Mouse (Mus musculus): ENCODE data around the gene Tmem117. TPM values are rescaled to one million over a fixed set of nuclear protein-coding genes. Genes with fewer than 3 reads are reported as not detected.

Tmem117 gene
- polyA plus RNA-seq, 1 experiment, result 1.2 TPM

GRCm38 (mm10) chr15:95024401-95024800 lies 395.4 kb downstream of the Tmem117 start:
- DNase-seq (ENCODE audit: low read depth), result no peak

- DNase-seq (ENCODE audit: low read depth), result no peak
Measured at GRCm38 (mm10) chr15:95028862-95029486, 399.9 kb downstream of the Tmem117 start.

- no peak for DNase-seq (ENCODE audit: low read depth)
Measured at GRCm38 (mm10) chr15:95029487-95029875, 400.4 kb downstream of the Tmem117 start.

- no peak for DNase-seq (ENCODE audit: low read depth)
Measured at GRCm38 (mm10) chr15:95042437-95042836, 413.4 kb downstream of the Tmem117 start.

GRCm38 (mm10) chr15:95044011-95044410 lies 415.0 kb downstream of the Tmem117 start:
- DNase-seq (ENCODE audit: low read depth), result no peak

- no peak for DNase-seq (ENCODE audit: low read depth)
Measured at GRCm38 (mm10) chr15:95047486-95047885, 418.5 kb downstream of the Tmem117 start.

- DNase-seq (ENCODE audit: low read depth), result no peak
Measured at GRCm38 (mm10) chr15:95049171-95049729, 420.2 kb downstream of the Tmem117 start.

- DNase-seq (ENCODE audit: low read depth), result no peak
Measured at GRCm38 (mm10) chr15:95055081-95055650, 426.1 kb downstream of the Tmem117 start.

GRCm38 (mm10) chr15:95068023-95068422 lies 439.0 kb downstream of the Tmem117 start:
- DNase-seq (ENCODE audit: low read depth), result no peak

GRCm38 (mm10) chr15:95068799-95069198 lies 439.8 kb downstream of the Tmem117 start:
- no peak for DNase-seq (ENCODE audit: low read depth)

GRCm38 (mm10) chr15:95070881-95071280 lies 441.8 kb downstream of the Tmem117 start:
- DNase-seq (ENCODE audit: low read depth), result no peak

GRCm38 (mm10) chr15:95075356-95075755 lies 446.3 kb downstream of the Tmem117 start:
- DNase-seq (ENCODE audit: low read depth), result no peak

GRCm38 (mm10) chr15:95081654-95082053 lies 452.6 kb downstream of the Tmem117 start:
- no peak for DNase-seq (ENCODE audit: low read depth)

- DNase-seq (ENCODE audit: low read depth), result no peak
Measured at GRCm38 (mm10) chr15:95085962-95086361, 456.9 kb downstream of the Tmem117 start.

GRCm38 (mm10) chr15:95100133-95100532 lies 471.1 kb downstream of the Tmem117 start:
- no peak for DNase-seq (ENCODE audit: low read depth)

- no peak for DNase-seq (ENCODE audit: low read depth)
Measured at GRCm38 (mm10) chr15:95101522-95101921, 472.5 kb downstream of the Tmem117 start.

GRCm38 (mm10) chr15:95107246-95107809 lies 478.3 kb downstream of the Tmem117 start:
- no peak for DNase-seq (ENCODE audit: low read depth)

- no peak for DNase-seq (ENCODE audit: low read depth)
Measured at GRCm38 (mm10) chr15:95108626-95109025, 479.6 kb downstream of the Tmem117 start.

GRCm38 (mm10) chr15:95131401-95131800 lies 502.4 kb downstream of the Tmem117 start:
- DNase-seq (ENCODE audit: low read depth), result no peak

- DNase-seq (ENCODE audit: low read depth), result no peak
Measured at GRCm38 (mm10) chr15:95135926-95136609, 507.0 kb downstream of the Tmem117 start.

GRCm38 (mm10) chr15:95137018-95137810 lies 508.2 kb downstream of the Tmem117 start:
- no peak for DNase-seq (ENCODE audit: low read depth)
